8 mouse cellular contexts compared by ENCODE assay signal in the genomic region with DNA sequence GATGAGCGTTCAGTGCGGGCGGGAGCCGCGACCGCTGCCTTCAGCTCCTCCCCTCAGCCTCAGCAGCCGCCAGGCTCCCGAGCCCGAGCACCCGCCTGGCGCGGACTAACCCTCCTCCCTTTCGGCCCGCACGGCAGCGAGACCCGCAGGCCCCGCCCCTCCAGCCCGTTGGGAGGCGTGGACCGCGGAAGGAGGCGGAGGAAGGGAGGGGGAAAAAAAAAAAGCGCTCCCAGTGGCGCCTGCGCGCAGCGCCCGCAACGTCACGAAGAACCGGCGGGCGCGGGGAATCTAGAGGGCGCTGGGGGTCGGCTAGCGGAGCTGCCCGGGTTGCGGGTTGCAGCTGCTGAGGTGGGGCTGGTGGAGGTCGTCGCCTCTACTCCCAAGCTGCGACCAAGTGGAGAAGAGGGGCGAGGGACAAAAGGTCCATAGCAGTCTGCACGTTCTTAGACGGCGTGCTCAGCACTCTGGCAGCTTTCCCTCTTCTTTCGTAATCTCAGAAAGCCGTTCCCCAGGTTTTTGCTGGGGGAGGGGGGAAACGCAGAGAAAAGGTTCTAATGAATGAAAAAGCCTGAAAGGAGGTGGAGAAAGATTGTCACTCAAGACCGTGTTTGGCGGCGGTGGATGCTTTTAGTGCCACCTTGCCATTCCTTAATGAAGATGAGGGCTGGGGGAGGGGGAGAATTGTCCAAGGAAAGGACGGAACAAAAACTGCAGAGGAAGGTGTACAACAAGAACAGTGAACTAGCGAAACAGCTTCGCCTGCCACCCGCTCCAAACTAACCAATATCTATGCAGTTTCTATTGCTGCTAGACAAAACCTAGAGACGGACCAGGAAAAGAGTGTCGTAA. TPM values are rescaled to one million over a fixed set of nuclear protein-coding genes. Genes with fewer than 3 reads are reported as not detected.
DNase-seq lines count a peak whose midpoint lies in the region; ATAC-seq and TF ChIP-seq lines count a peak whose summit lies in the region.

No protein-coding gene starts in this region.

- peaks cover 4% of the 10 kb centered on the region; the same call in 1 of the 2 replicates for H3K27me3 ChIP-seq in E14TG2a.4 (ENCODE audit: insufficient read depth, low read length)
- H3K27me3 ChIP-seq in forebrain, embryonic 11.5 days (ENCODE audit: control insufficient read depth, insufficient read depth, low read length), result no peaks in the 10 kb centered on the region
- H3K27me3 ChIP-seq in heart, embryonic 16.5 days (ENCODE audit: control insufficient read depth, insufficient read depth, low read length), result no peaks in the 10 kb centered on the region
- peaks cover 14% of the 10 kb centered on the region for H3K27me3 ChIP-seq in liver, embryonic 15.5 days
- no peaks in the 10 kb centered on the region for H3K27me3 ChIP-seq in neural tube, embryonic 11.5 days (ENCODE audit: control insufficient read depth, insufficient read depth, low read length)
- no peaks in the 10 kb centered on the region for H3K27me3 ChIP-seq in stomach, embryonic 16.5 days (ENCODE audit: control insufficient read depth, insufficient read depth, low read length)

- peak; percentile 71 for DNase-seq in c-Kit-positive CD71-positive TER-119-positive erythroid progenitor cells, embryonic 14.5 days (ENCODE audit: low spot score)
- DNase-seq in forebrain, embryonic 11.5 days (ENCODE audit: low spot score), result peak; percentile 93
- peak; percentile 88 to 92 for DNase-seq in kidney, postnatal 36 days
- DNase-seq in neural tube, embryonic 11.5 days (ENCODE audit: low spot score), result peak; percentile 93

- H3K27ac ChIP-seq in forebrain, embryonic 11.5 days (ENCODE audit: low read depth, low read length), result peak overlapping the region; percentile 86
- peak overlapping the region; percentile 87 for H3K27ac ChIP-seq in heart, embryonic 16.5 days (ENCODE audit: low read length)
- peak overlapping the region; percentile 61 for H3K27ac ChIP-seq in liver, embryonic 15.5 days (replicated peaks)
- H3K27ac ChIP-seq in neural tube, embryonic 11.5 days (ENCODE audit: low read depth, low read length), result peak overlapping the region; percentile 94
- H3K27ac ChIP-seq in stomach, embryonic 16.5 days (ENCODE audit: low read length), result peak overlapping the region; percentile 87

- peaks cover 12% of the 10 kb centered on the region; the same call in 1 of the 2 replicates for H3K4me1 ChIP-seq in E14TG2a.4 (replicated peaks; ENCODE audit: low read depth, low read length)
- H3K4me1 ChIP-seq in forebrain, embryonic 11.5 days (replicated peaks; ENCODE audit: control insufficient read depth, insufficient read depth, low read length), result no peaks in the 10 kb centered on the region
- H3K4me1 ChIP-seq in heart, embryonic 16.5 days (ENCODE audit: control insufficient read depth, insufficient read depth, low read length), result no peaks in the 10 kb centered on the region; the same call in 1 of the 2 replicates
- no peaks in the 10 kb centered on the region for H3K4me1 ChIP-seq in liver, embryonic 15.5 days (replicated peaks)
- H3K4me1 ChIP-seq in neural tube, embryonic 11.5 days (ENCODE audit: control insufficient read depth, insufficient read depth, low read length), result no peaks in the 10 kb centered on the region
- no peaks in the 10 kb centered on the region for H3K4me1 ChIP-seq in stomach, embryonic 16.5 days (ENCODE audit: control insufficient read depth, insufficient read depth, low read length)

- H3K9me3 ChIP-seq in E14TG2a.4 (ENCODE audit: low read length), result no peaks in the 10 kb centered on the region
- H3K9me3 ChIP-seq in forebrain, embryonic 11.5 days (ENCODE audit: control insufficient read depth, low read length), result no peaks in the 10 kb centered on the region
- H3K9me3 ChIP-seq in heart, embryonic 16.5 days (replicated peaks; ENCODE audit: control insufficient read depth, low read length), result no peaks in the 10 kb centered on the region
- H3K9me3 ChIP-seq in liver, embryonic 15.5 days (replicated peaks), result no peaks in the 10 kb centered on the region
- H3K9me3 ChIP-seq in neural tube, embryonic 11.5 days (ENCODE audit: control insufficient read depth, low read length), result no peaks in the 10 kb centered on the region
- no peaks in the 10 kb centered on the region; the same call in 1 of the 2 replicates for H3K9me3 ChIP-seq in stomach, embryonic 16.5 days (replicated peaks; ENCODE audit: control insufficient read depth, low read length)

- 22% methylated on average over 46 of the region's 59 CpGs for WGBS in forebrain, embryonic 11.5 days
- 11% methylated on average over 47 of the region's 59 CpGs for WGBS in heart, embryonic 16.5 days
- 16% methylated on average over 55 of the region's 59 CpGs for WGBS in liver, embryonic 15.5 days (ENCODE audit: insufficient replicate concordance)
- 22% methylated on average over 44 of the region's 59 CpGs for WGBS in neural tube, embryonic 11.5 days
- 14% methylated on average over 50 of the region's 59 CpGs for WGBS in stomach, embryonic 16.5 days

- peak overlapping the region; percentile 35 for H3K4me2 ChIP-seq in forebrain, embryonic 11.5 days (ENCODE audit: low read depth, low read length, severe bottlenecking)
- peak overlapping the region; percentile 69 for H3K4me2 ChIP-seq in heart, embryonic 16.5 days (ENCODE audit: low read depth, low read length)
- H3K4me2 ChIP-seq in liver, embryonic 15.5 days, result peak overlapping the region; percentile 81
- H3K4me2 ChIP-seq in neural tube, embryonic 11.5 days (ENCODE audit: low read depth), result peak overlapping the region; percentile 42
- H3K4me2 ChIP-seq in stomach, embryonic 16.5 days (ENCODE audit: low read depth, low read length), result peak overlapping the region; percentile 47

- ATAC-seq in forebrain, embryonic 11.5 days (replicated peaks; ENCODE audit: low FRiP score), result peak; percentile 92
- peak; percentile 91 for ATAC-seq in heart, embryonic 16.5 days (replicated peaks; ENCODE audit: extremely low read depth, insufficient read depth, low FRiP score)
- peak; percentile 89 for ATAC-seq in liver, embryonic 15.5 days (ENCODE audit: insufficient read depth)
- peak; percentile 89 for ATAC-seq in neural tube, embryonic 11.5 days (ENCODE audit: insufficient read depth, low FRiP score, low TSS enrichment)
- ATAC-seq in stomach, embryonic 16.5 days (ENCODE audit: insufficient read depth, low FRiP score), result peak; percentile 95

- TF ChIP-seq CTCF in E14TG2a.4 (conservative IDR thresholded peaks at IDR 0.05; ENCODE audit: low read length), result no peak

- H3K4me3 ChIP-seq in E14TG2a.4 (replicated peaks; ENCODE audit: low read length), result peak overlapping the region; percentile 82
- H3K4me3 ChIP-seq in forebrain, embryonic 11.5 days (ENCODE audit: low read depth, low read length), result peak overlapping the region; percentile 52
- H3K4me3 ChIP-seq in heart, embryonic 16.5 days (ENCODE audit: low read length), result peak overlapping the region; percentile 75
- peak overlapping the region; percentile 63 for H3K4me3 ChIP-seq in liver, embryonic 15.5 days (replicated peaks)
- H3K4me3 ChIP-seq in neural tube, embryonic 11.5 days (ENCODE audit: low read depth, low read length), result peak overlapping the region; percentile 56
- peak overlapping the region; percentile 65 for H3K4me3 ChIP-seq in stomach, embryonic 16.5 days (replicated peaks; ENCODE audit: low read length)

- no peaks in the 10 kb centered on the region for H3K36me3 ChIP-seq in E14TG2a.4 (ENCODE audit: insufficient read depth, low read length)
- no peaks in the 10 kb centered on the region for H3K36me3 ChIP-seq in forebrain, embryonic 11.5 days (ENCODE audit: control insufficient read depth, insufficient read depth, low read length)
- H3K36me3 ChIP-seq in heart, embryonic 16.5 days (ENCODE audit: control insufficient read depth, insufficient read depth), result no peaks in the 10 kb centered on the region
- no peaks in the 10 kb centered on the region for H3K36me3 ChIP-seq in liver, embryonic 15.5 days (replicated peaks)
- no peaks in the 10 kb centered on the region for H3K36me3 ChIP-seq in neural tube, embryonic 11.5 days (ENCODE audit: control insufficient read depth, insufficient read depth, low read length)
- no peaks in the 10 kb centered on the region for H3K36me3 ChIP-seq in stomach, embryonic 16.5 days (ENCODE audit: control insufficient read depth, insufficient read depth, low read length)

- H3K9ac ChIP-seq in forebrain, embryonic 11.5 days (ENCODE audit: low read length), result peak overlapping the region; percentile 45; the same call in 1 of the 2 replicates
- peak overlapping the region; percentile 70 for H3K9ac ChIP-seq in heart, embryonic 16.5 days (ENCODE audit: low read length)
- H3K9ac ChIP-seq in liver, embryonic 15.5 days, result peak overlapping the region; percentile 47; the same call in 1 of the 2 replicates
- peak overlapping the region; percentile 72 for H3K9ac ChIP-seq in neural tube, embryonic 11.5 days (ENCODE audit: low read length)
- H3K9ac ChIP-seq in stomach, embryonic 16.5 days (ENCODE audit: low read length), result peak overlapping the region; percentile 81

RNA-seq across cellular contexts. Expression of a gene that starts 4.3 kb away (rescaled TPM):
- polyA plus RNA-seq in forebrain, embryonic 11.5 days (2014; fragmentation: Nextera tagmentation; extraction: Ambion mirVana), result 18.3 and 21.4 TPM in 2 replicates
- polyA plus RNA-seq in heart, embryonic 16.5 days (2015; fragmentation: Nextera tagmentation; extraction: Ambion mirVana), result 5.0 and 6.3 TPM in 2 replicates
- 1.0 and 1.3 TPM in 2 replicates for polyA plus RNA-seq in liver, embryonic 15.5 days (2015; fragmentation: Nextera tagmentation; extraction: Ambion mirVana)
- 27.1 and 33.0 TPM in 2 replicates for polyA plus RNA-seq in neural tube, embryonic 11.5 days (2014; fragmentation: Nextera tagmentation; extraction: Ambion mirVana)
- polyA plus RNA-seq in stomach, embryonic 16.5 days (2015; fragmentation: Nextera tagmentation; extraction: Ambion mirVana), result 14.8 and 15.2 TPM in 2 replicates

Comparison
In these comparisons a context has a peak if more than half of its experiments do, and no peak if none do; other contexts are left out.
1. Peak in every context shown above with its lines: DNase-seq, ATAC-seq, H3K4me3 ChIP-seq and H3K27ac ChIP-seq.